9 mouse cellular contexts compared by ENCODE assay signal in genomic region chr16:5131251-5131922, GRCm38 (mm10). TPM values are rescaled to one million over a fixed set of nuclear protein-coding genes. Genes with fewer than 3 reads are reported as not detected.
A peak's percentile ranks its signal among the peaks of the same experiment; 100 is the strongest.
DNase-seq lines count a peak whose midpoint lies in the region; ATAC-seq and TF ChIP-seq lines count a peak whose summit lies in the region.
"Had no signal": no experiment of that assay in that cellular context is flagged by ENCODE, and none has a peak within 500 bp of the region (broad histone marks: within the 10 kb centered on the region; RNA-seq: fewer than 3 reads in every experiment).

No protein-coding gene starts in this region.

- H3K4me1 ChIP-seq in embryonic facial prominence, embryonic 11.5 days (ENCODE audit: control insufficient read depth, insufficient read depth, low read length), result peaks cover 3% of the 10 kb centered on the region
- H3K4me1 ChIP-seq in hindbrain, embryonic 15.5 days (replicated peaks), result peaks cover 12% of the 10 kb centered on the region
- peaks cover 11% of the 10 kb centered on the region for H3K4me1 ChIP-seq in midbrain, embryonic 13.5 days (replicated peaks)

- DNase-seq in layer of hippocampus, adult 2 months (ENCODE audit: low spot score in 2 of 2), result no peak
- DNase-seq in layer of hippocampus, postnatal 14 days (ENCODE audit: low spot score in 2 of 2), result no peak
- DNase-seq in embryonic facial prominence, embryonic 11.5 days (ENCODE audit: low spot score), result no peak
- DNase-seq in cerebellum, postnatal 10 days, result no peak
- no peak for DNase-seq in cerebellum, adult 9-11 months
- DNase-seq: thymus, postnatal 36 days had no signal

- WGBS in embryonic facial prominence, embryonic 11.5 days, result 2% methylated on average over 25 of the region's 25 CpGs
- 3% methylated on average over 25 of the region's 25 CpGs for WGBS in hindbrain, embryonic 15.5 days
- WGBS in midbrain, embryonic 13.5 days, result 3% methylated on average over 25 of the region's 25 CpGs

- no peak for TF ChIP-seq CTCF in layer of hippocampus, adult 2 months (conservative IDR thresholded peaks at IDR 0.05)

- ATAC-seq in embryonic facial prominence, embryonic 11.5 days (replicated peaks; ENCODE audit: insufficient number of reproducible peaks, low FRiP score, low TSS enrichment, low read depth), result no peak; the same call in 1 of the 2 replicates
- ATAC-seq in hindbrain, embryonic 15.5 days (ENCODE audit: low FRiP score, low read depth), result no peak
- no peak for ATAC-seq in midbrain, embryonic 13.5 days

- H3K27me3 ChIP-seq in embryonic facial prominence, embryonic 11.5 days (ENCODE audit: control insufficient read depth, insufficient read depth, low read length), result peaks cover 40% of the 10 kb centered on the region
- H3K27me3 ChIP-seq in hindbrain, embryonic 15.5 days, result peaks cover 67% of the 10 kb centered on the region
- H3K27me3 ChIP-seq in midbrain, embryonic 13.5 days, result peaks cover 69% of the 10 kb centered on the region

- peak overlapping the region; percentile 41 for H3K4me2 ChIP-seq in embryonic facial prominence, embryonic 11.5 days (ENCODE audit: low read depth, low read length)
- peak overlapping the region; percentile 54 for H3K4me2 ChIP-seq in hindbrain, embryonic 15.5 days
- H3K4me2 ChIP-seq in midbrain, embryonic 13.5 days (replicated peaks), result peak overlapping the region; percentile 52; the same call in 1 of the 2 replicates

- no peak overlapping the region; the same call in 1 of the 2 replicates for H3K27ac ChIP-seq in layer of hippocampus, adult 2 months
- no peak overlapping the region for H3K27ac ChIP-seq in embryonic facial prominence, embryonic 11.5 days (replicated peaks; ENCODE audit: low read depth, low read length)
- H3K27ac ChIP-seq in hindbrain, embryonic 15.5 days (replicated peaks), result no peak overlapping the region
- H3K27ac ChIP-seq in midbrain, embryonic 13.5 days, result no peak overlapping the region
- H3K27ac ChIP-seq: midbrain, embryonic 12.5 days had no signal

- H3K36me3 ChIP-seq in embryonic facial prominence, embryonic 11.5 days (replicated peaks; ENCODE audit: control insufficient read depth, insufficient read depth, low read depth, low read length), result no peaks in the 10 kb centered on the region
- no peaks in the 10 kb centered on the region for H3K36me3 ChIP-seq in hindbrain, embryonic 15.5 days
- no peaks in the 10 kb centered on the region for H3K36me3 ChIP-seq in midbrain, embryonic 13.5 days
- H3K36me3 ChIP-seq: midbrain, embryonic 12.5 days had no signal

- no peak overlapping the region for H3K9ac ChIP-seq in embryonic facial prominence, embryonic 11.5 days (replicated peaks; ENCODE audit: low read length)
- no peak overlapping the region for H3K9ac ChIP-seq in hindbrain, embryonic 15.5 days
- no peak overlapping the region for H3K9ac ChIP-seq in midbrain, embryonic 13.5 days (replicated peaks)
- H3K9ac ChIP-seq: midbrain, embryonic 12.5 days had no signal

- H3K4me3 ChIP-seq in layer of hippocampus, adult 2 months, result peak overlapping the region; percentile 57
- peak overlapping the region; percentile 31; the same call in 1 of the 2 replicates for H3K4me3 ChIP-seq in embryonic facial prominence, embryonic 11.5 days (ENCODE audit: low read depth, low read length)
- H3K4me3 ChIP-seq in hindbrain, embryonic 15.5 days, result peak overlapping the region; percentile 34
- H3K4me3 ChIP-seq in midbrain, embryonic 13.5 days (replicated peaks), result peak overlapping the region; percentile 33; the same call in 1 of the 2 replicates

- no peaks in the 10 kb centered on the region for H3K9me3 ChIP-seq in embryonic facial prominence, embryonic 11.5 days (replicated peaks; ENCODE audit: control insufficient read depth, low read length)
- H3K9me3 ChIP-seq in hindbrain, embryonic 15.5 days, result no peaks in the 10 kb centered on the region
- no peaks in the 10 kb centered on the region for H3K9me3 ChIP-seq in midbrain, embryonic 13.5 days
- H3K9me3 ChIP-seq: midbrain, embryonic 12.5 days had no signal

RNA-seq across cellular contexts. Expression of gene Ppl, which starts 0.8 kb away (rescaled TPM):
- 1 to 10 TPM; 2.8 to 4.5 TPM for total RNA-seq in layer of hippocampus, adult 2 months (2021)
- under 1 TPM; 0.91 to 0.99 TPM for total RNA-seq in layer of hippocampus, postnatal 14 days (2021)
- polyA plus RNA-seq in embryonic facial prominence, embryonic 11.5 days (2014; fragmentation: Nextera tagmentation; extraction: Ambion mirVana), result 1.6 and 2.0 TPM in 2 replicates
- 0.16 and 0.18 TPM in 2 replicates for polyA plus RNA-seq in hindbrain, embryonic 15.5 days (2015; fragmentation: Nextera tagmentation; extraction: Ambion mirVana)
- polyA plus RNA-seq in midbrain, embryonic 13.5 days (2015; fragmentation: Nextera tagmentation; extraction: Ambion mirVana), result 0.12 and 0.13 TPM in 2 replicates

RNA-seq across cellular contexts. Expression of gene Sec14l5, which starts 15.5 kb away (rescaled TPM):
- total RNA-seq in layer of hippocampus, adult 2 months (2021), result 1 to 10 TPM; 5.3 to 6.7 TPM
- total RNA-seq in layer of hippocampus, postnatal 14 days (2021), result 1 to 10 TPM; 2.4 to 3.4 TPM
- 0.07 and 0.08 TPM in 2 replicates for polyA plus RNA-seq in embryonic facial prominence, embryonic 11.5 days (2014; fragmentation: Nextera tagmentation; extraction: Ambion mirVana)
- 0.41 and 0.56 TPM in 2 replicates for polyA plus RNA-seq in hindbrain, embryonic 15.5 days (2015; fragmentation: Nextera tagmentation; extraction: Ambion mirVana)
- 0.98 and 1.1 TPM in 2 replicates for polyA plus RNA-seq in midbrain, embryonic 13.5 days (2015; fragmentation: Nextera tagmentation; extraction: Ambion mirVana)
